Mouse (Mus musculus) neutrophil, adult 59 days (primary cell): Measurements from ENCODE around the gene Prtg. TPM values are rescaled to one million over a fixed set of nuclear protein-coding genes. Genes with fewer than 3 reads are reported as not detected.

ENCODE experiments used
- total RNA-seq, 2 experiments: library from RNA; stranded (reverse); gene quantifications; 1 replicate in 1 of 2; 2 replicates in 1 of 2; pipeline ENCODE4 v1.2.4; 2023

The Prtg gene
- total RNA-seq, result not detected

GRCm38 (mm10) chr9:72806731-72807419, at the start of gene Prtg:
Gene Prtg (plus strand): TSS chr9:72806874.

DNA sequence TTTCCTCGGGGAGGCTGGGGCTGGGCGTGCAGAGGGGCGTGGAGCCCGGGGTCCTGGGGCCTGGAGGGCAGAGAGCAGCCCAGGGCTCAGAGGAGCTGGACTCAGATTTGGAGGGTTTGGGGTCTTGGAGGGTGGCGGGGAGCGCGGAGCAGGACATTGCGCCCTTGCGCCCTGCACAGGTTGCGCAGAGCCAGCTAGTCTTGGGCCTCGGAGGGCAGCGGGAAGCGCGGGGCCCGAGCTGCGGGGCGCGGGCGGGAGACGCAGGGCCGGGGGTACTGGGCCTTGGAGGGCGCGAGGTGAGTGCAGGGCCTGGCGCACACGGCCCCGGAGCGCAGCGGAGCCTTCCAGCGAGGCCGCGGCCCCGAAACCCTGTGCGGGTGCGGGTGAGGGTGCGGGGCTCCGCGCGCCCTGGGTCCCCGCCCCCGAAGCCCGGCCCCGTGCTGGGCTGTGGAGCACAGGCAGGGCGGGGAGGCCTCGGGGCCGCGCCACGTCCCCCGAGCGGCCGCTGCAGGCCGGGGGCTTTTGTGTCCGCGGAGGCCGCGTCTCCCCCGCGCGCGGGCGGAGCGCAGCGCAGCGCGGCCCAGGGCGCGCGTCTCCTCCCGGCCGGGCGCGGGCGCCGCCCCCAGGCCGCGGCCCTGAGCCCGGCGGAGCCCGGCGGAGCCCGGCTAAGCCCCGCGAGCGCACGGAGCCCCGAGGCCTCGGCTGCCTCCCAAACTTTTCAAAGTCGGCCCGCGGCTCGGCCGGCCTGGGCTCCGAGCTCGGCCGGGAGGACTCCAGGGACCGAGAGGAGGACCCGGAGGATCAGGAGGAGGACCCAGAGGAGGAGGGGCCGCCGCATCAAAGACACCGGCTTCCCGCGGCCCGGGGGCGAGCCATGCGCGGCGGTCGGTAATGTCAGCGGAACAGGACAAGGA, 118.6 kb downstream of the Prtg start, which contains the start of gene Pygo1:
Gene Pygo1 (plus strand): TSS at position 625 of the 914 bp plus-strand sequence.

DNA sequence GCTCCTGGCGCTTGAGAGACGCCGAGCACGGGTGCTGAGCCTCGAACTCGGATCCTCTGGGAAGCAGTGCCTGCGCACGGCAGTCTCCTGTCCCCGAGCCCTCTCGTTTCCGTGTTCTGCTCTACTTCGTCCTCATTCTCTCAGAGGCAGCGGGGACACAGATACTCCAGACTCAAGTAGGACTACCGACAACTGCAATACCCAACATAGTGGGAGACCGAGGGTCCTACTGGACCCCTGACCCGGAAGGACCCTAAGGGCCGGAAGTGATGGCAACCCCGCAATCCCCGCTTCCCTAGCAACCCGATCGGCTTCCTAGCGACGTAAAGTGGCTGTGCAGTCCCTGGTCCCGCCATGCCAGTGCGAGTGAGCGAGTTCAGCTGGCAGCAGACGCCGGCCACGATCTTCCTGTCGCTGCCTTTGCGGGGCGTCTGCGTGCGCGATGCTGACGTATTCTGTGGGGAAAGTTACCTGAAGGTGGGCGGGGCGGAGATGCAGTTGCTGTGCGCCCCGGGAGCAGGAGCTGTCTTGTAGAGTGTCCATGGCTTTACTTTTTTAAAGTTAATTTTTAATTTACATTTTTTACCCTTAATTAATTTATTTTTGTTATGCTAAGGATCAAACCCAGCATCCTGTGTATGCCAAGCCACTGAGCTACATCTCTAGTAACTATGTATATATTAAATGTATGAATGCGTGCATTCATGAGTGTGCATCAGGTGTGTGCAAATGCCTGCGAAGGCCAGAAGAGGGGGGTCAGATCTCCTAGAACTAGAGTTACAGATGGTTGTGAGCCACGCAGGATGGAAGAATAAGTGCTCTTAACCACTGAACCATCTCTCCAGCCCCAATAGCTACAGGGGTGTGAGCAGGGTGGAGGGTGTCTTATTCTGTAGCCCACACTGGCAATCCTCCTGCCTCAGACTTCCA, 152.1 kb downstream of the Prtg start, which contains the start of the genes Dyx1c1 and Gm44503:
Gene Dyx1c1 (plus strand): TSS at position 265 of the 930 bp plus-strand sequence.
Gene Gm44503 (plus strand): TSS at position 332 of the 930 bp plus-strand sequence.

Other genes starting within 250 kb of the Prtg start
- 100 to 1,000 TPM; 118 to 137 TPM for gene Nedd4, start 144.5 kb upstream of the Prtg start, total RNA-seq
- gene Pygo1, start 118.8 kb downstream of the Prtg start, total RNA-seq, result not detected
- under 1 TPM; 0.31 to 0.78 TPM for gene Dyx1c1, start 151.9 kb downstream of the Prtg start, total RNA-seq
- not detected for gene Gm44503, start 152.0 kb downstream of the Prtg start, total RNA-seq
- gene Ccpg1os, start 178.5 kb downstream of the Prtg start, total RNA-seq, result 1 to 10 TPM; 1.9 to 2.8 TPM
- 100 to 1,000 TPM; 296 to 332 TPM for gene Ccpg1, start 178.6 kb downstream of the Prtg start, total RNA-seq
- gene Pigb, start 233.5 kb downstream of the Prtg start, total RNA-seq, result 10 to 100 TPM; 25.3 to 28.4 TPM
- gene Rab27a, start 238.0 kb downstream of the Prtg start, total RNA-seq, result 100 to 1,000 TPM; 203 to 213 TPM